Mouse (Mus musculus): ENCODE data around the gene Sptbn4.
A peak's percentile ranks its signal among the peaks of the same experiment; 100 is the strongest.

Sptbn4 gene

DNA sequence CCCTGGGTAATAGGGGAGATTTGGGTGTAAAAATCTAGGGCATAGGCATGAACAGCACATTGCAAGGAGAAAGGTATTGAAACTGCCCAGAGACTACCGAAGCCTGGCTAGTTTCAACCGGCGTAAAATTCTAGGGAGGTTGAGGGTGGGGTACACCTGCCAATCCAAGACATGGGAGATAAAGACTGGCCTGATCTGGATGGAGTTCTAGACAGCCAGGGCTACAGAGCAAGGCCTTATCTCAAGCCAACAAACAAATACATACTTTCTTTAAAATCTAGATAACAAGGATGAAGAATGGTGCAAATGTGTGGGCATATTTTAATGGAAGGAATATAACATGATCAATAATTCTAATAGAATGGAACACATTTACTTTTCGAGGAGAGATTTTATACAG, 92.7 kb downstream of the Sptbn4 start:
- DNase-seq (ENCODE audit: low spot score in 2 of 2) = no peak

GRCm38 (mm10) chr7:27354144-27354543, 93.3 kb downstream of the Sptbn4 start:
- no peak for DNase-seq (ENCODE audit: low spot score in 2 of 2)

DNA sequence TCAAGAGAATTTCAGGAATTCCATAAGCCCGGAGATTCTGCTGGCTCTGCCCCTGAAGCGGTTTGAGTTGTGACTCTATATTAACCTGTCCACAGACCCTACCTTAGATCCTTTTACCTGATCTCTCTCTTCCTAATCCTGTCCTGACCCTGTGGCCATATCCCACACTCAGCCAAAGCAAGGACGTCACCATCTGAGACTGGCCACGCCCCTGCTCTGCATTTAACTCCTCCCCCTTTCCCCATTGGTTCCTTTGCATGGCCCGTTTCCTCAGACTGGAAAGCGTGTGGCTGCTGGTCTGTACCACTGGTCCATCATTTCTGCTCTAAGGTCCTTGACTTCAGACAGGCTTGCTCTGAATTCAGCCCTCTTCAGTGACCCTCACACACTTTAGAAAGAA, 102.0 kb downstream of the Sptbn4 start:
- DNase-seq (ENCODE audit: low spot score in 2 of 2) = no peak

DNA sequence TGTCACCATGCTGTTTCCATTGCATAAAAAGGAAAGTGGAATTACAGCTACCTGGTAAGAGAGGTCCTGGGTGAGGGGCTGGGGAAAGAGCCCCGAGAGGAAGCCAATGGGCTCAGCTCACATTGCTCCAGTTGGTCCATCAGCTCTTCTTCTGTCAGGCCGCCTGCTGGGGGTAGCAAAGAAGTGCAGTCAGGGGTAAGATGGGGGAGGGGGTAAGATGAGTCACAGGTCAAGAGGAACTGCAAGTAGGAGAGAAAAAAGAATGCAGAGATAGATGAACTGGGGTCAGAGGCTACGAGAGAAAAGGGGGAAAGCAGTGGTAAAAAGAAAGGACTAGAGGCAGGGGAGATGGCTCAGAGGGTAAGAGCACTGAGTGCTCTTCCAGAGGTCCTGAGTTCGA, 104.9 kb downstream of the Sptbn4 start:
- no peak for DNase-seq (ENCODE audit: low spot score in 2 of 2)

DNA sequence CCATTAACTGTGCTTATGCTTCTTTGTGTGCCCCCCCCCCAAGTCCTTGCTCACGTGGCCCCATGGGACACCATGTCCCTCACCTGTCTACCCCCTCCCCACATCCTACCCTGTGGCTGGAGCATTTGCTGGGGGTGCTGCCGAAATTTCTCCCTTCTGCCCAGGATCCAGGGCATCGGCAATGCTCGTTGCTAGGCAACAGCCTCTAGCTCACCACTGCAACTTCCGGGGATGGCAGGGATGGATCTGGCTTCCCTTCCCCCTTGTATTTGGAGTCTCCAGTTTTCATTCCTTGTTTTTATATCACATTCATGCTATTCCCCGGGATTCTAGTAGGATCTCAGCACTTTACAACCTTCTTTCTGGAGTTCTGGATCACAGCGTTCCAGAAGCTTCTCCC, 108.0 kb downstream of the Sptbn4 start:
- peak in 1 of 2 experiments; percentile 44 for DNase-seq (ENCODE audit: low spot score in 2 of 2)

- no peak for DNase-seq (ENCODE audit: low spot score in 2 of 2)
Observed at GRCm38 (mm10) chr7:27339114-27339513, 108.4 kb downstream of the Sptbn4 start.

DNA sequence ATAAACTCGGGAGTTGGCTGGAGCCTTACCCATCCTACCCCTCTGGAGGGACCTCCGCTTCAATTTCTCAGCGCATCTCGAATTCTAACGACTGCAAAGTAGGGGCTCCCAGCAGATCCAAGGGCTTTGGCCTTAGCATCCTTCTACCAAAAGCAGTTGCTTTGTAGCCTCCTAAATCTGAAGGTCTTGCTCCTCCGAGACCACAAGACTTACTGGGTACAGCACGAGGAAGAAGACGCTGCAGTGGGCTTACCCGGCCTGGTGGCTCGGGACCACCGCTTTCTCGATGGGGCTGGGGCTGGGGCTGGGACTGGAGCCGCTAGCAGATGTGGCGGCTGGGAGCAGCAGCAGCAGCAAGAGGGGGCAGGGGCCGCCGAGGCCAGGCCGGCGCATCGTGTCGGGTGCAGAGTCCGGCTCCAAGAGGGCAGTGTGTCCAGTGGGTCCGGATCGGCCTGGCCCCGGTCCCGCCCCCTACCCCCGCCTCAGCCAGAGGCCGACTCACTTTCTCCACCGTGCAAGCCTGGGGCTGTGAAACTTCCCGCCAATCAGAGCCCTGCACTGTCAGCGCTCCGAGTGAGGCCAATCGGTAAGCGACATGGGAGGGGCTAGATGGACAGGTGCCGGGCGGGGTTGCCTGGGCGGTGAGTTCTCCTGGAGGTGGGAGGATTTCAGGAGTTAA, 110.2 kb downstream of the Sptbn4 start, which contains the start of gene Ltbp4:
Gene Ltbp4 (minus strand): TSS at position 518 of the 679 bp plus-strand sequence.
- no peak for DNase-seq (ENCODE audit: low spot score in 2 of 2)

- DNase-seq (ENCODE audit: low spot score in 2 of 2) = peak; percentile 76 to 92
Observed at GRCm38 (mm10) chr7:27335928-27336823, 111.3 kb downstream of the Sptbn4 start.

DNA sequence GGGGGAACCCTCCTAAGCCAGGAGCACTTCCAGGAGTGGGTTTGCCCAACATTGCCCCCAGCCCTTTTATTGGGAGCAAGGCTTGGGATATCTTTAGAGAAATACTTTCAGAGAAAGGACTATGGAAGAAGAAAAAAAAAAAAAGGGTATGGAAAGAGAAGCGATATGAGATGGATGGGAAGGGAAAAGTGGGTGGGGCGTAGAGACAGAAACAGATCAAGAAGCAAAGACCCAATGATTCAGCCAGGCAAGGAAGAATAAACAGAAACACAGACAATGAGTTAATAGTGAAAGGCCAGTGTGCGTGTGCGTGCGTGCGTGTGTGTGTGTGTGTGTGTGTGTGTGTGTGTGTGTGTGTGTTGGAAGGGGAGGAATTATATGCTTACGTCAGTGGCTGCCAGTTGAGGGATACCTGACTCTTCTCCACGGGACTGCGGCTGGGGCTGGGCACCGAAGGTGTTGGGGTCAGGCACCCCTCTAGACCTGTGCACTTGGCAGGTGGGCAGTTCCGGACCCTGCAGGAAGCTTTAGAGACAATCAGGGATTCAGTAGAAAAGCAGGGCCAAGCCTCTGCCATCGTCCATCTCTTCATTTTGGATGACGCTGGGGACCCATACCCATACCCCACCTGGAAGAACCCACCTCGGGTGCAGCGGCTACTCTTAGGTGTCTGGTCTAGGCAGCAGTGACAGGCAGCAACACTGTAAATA, 112.3 kb downstream of the Sptbn4 start:
- DNase-seq (ENCODE audit: low spot score in 2 of 2) = no peak

- DNase-seq (ENCODE audit: low spot score in 2 of 2) = no peak
Observed at GRCm38 (mm10) chr7:27334405-27334911, 113.0 kb downstream of the Sptbn4 start.

DNA sequence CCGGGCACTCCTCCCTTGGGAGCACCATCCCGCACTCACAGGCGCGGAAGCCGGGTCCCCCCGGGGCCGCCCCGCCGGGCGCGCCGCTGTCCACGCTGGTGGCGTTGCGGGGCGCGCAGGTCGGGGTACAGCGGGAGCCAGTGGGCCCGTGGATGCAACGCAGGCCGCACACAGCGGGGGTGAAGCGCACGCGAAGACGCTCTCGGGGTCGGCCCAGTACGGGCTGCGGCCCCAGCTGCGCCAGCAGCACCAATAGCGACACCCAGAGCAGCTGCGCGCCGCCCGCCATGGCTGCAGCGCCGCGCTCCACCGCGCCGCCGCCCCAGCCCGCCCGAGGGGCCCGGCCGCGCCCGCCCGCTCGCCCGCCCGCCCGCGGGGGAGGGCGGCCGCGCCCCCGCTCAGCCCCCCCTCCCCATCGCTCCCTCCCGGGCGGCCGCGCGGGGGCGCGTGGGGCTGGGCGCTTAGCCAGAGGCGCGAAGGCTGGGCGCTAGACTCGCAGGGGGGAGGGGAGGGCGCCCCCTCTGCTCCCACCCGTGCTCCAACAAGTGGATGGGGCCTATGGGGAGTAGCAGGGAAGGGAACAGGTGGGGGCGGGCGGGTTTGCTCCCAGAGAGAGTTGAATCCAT, 114.1 kb downstream of the Sptbn4 start:
- no peak for DNase-seq (ENCODE audit: low spot score in 2 of 2)

- DNase-seq (ENCODE audit: low spot score in 2 of 2) = peak; percentile 70 to 73
Observed at GRCm38 (mm10) chr7:27332353-27333199, 114.9 kb downstream of the Sptbn4 start.

DNA sequence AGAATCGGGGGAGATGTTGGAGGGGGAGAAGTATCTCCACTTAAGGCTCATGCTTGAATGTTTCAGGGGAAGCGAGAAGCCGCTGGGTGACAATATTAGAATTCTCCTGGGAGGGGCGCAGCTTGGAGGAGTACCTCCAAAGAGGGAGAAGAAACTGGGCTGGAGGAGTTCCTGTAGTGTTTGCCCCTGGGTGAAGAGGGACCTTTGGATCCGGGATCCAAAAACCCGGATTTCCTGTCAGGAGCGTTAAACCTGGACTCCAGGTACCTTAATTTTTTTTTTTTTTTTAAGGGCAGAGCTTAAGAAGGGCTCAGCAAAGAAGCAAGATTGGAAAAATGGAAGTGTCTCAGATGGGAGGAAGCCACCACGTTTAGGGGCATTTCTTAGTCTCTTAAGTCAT, 115.6 kb downstream of the Sptbn4 start:
- no peak for DNase-seq (ENCODE audit: low spot score in 2 of 2)

- DNase-seq (ENCODE audit: low spot score in 2 of 2) = no peak
Observed at GRCm38 (mm10) chr7:27331541-27331851, 116.0 kb downstream of the Sptbn4 start.

- peak in 1 of 2 experiments; percentile 63 for DNase-seq (ENCODE audit: low spot score in 2 of 2)
Observed at GRCm38 (mm10) chr7:27330709-27331540, 116.6 kb downstream of the Sptbn4 start.

GRCm38 (mm10) chr7:27329981-27330380, 117.5 kb downstream of the Sptbn4 start:
- DNase-seq (ENCODE audit: low spot score in 2 of 2) = no peak

GRCm38 (mm10) chr7:27329326-27329947, 118.0 kb downstream of the Sptbn4 start:
- DNase-seq (ENCODE audit: low spot score in 2 of 2) = peak in 1 of 2 experiments; percentile 76

DNA sequence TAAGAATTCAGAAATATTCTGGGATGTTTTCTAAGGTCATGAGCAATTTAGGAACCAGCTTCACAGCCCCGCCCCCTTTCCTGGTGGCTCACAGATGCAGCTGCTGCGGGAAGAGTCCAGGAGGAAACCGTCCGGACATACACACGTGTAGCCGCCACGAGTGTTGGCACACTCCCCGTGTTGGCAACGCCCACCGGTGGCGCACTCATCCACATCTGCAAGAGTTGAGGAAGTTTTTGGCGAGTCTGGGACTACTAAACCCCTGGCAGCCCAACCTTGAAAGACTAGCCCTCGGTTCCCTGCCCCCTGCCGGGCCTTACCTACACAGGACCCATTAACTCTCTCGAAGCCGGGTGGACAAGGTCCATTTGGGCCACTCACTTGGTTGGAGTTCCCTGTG, 118.8 kb downstream of the Sptbn4 start:
- DNase-seq (ENCODE audit: low spot score in 2 of 2) = no peak

GRCm38 (mm10) chr7:27328161-27328560, 119.3 kb downstream of the Sptbn4 start:
- no peak for DNase-seq (ENCODE audit: low spot score in 2 of 2)

Measured in frontal cortex, postnatal 14 days (tissue).